21 mouse cellular contexts compared by ENCODE assay signal in the genomic region with DNA sequence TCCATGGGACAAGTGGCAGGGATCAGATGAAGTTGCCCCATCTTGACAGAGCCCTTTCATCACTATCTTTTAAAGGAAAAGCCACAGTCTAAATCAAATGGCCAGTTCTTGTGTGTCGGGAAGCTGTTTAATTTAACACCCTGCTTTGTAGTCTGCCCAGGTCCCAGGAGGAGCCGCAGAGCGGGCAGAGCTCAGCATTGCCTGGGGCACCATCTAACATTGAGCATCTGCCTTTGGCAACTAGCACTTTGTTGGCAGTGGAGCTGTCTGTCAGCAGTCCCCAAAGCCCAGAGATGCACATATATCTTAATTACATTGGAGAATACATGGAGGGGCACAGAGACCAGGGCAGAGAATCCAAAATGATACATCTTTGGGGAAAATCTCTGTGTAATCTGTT.
DNase-seq lines count a peak whose midpoint lies in the region; ATAC-seq lines count a peak whose summit lies in the region.
"Had no signal": no experiment of that assay in that cellular context is flagged by ENCODE, and none has a peak within 500 bp of the region (broad histone marks: within the 10 kb centered on the region; RNA-seq: fewer than 3 reads in every experiment).

No protein-coding gene starts in this region.

- no peak for ATAC-seq in heart, embryonic 12.5 days (ENCODE audit: insufficient number of reproducible peaks, low FRiP score)
- ATAC-seq in hindbrain, embryonic 13.5 days (ENCODE audit: low FRiP score): peak; percentile 43; the same call in 1 of the 2 replicates
- peak; percentile 79 for ATAC-seq in midbrain, embryonic 16.5 days
- no peak for ATAC-seq in cerebellum, adult (ENCODE audit: insufficient number of reproducible peaks, low FRiP score, low TSS enrichment)
- ATAC-seq: CD4-positive, CD25-positive, alpha-beta regulatory T cell, adult 4 months; Patski had no signal

- H3K4me2 ChIP-seq in heart, embryonic 12.5 days: no peak overlapping the region
- H3K4me2 ChIP-seq in hindbrain, embryonic 13.5 days: no peak overlapping the region
- no peak overlapping the region for H3K4me2 ChIP-seq in midbrain, embryonic 16.5 days (ENCODE audit: low read length)
- H3K4me2 ChIP-seq: heart, embryonic 13.5 days; limb, embryonic 13.5 days; liver, embryonic 13.5 days; lung, embryonic 14.5 days had no signal

- H3K4me3 ChIP-seq in heart, embryonic 10.5 days: no peak overlapping the region
- no peak overlapping the region for H3K4me3 ChIP-seq in heart, embryonic 12.5 days
- H3K4me3 ChIP-seq in hindbrain, embryonic 13.5 days: no peak overlapping the region
- H3K4me3 ChIP-seq in midbrain, embryonic 16.5 days (ENCODE audit: low read depth, low read length): no peak overlapping the region
- H3K4me3 ChIP-seq: heart, embryonic 13.5 days; limb, embryonic 13.5 days; liver, embryonic 13.5 days had no signal

- no peaks in the 10 kb centered on the region for H3K4me1 ChIP-seq in heart, embryonic 10.5 days
- no peaks in the 10 kb centered on the region for H3K4me1 ChIP-seq in heart, embryonic 12.5 days (replicated peaks)
- H3K4me1 ChIP-seq in hindbrain, embryonic 13.5 days (replicated peaks): peaks cover 25% of the 10 kb centered on the region
- peaks cover 11% of the 10 kb centered on the region for H3K4me1 ChIP-seq in midbrain, embryonic 16.5 days (ENCODE audit: control insufficient read depth, insufficient read depth, low read length)
- H3K4me1 ChIP-seq: heart, embryonic 13.5 days; limb, embryonic 13.5 days; liver, embryonic 13.5 days had no signal

- H3K36me3 ChIP-seq in heart, embryonic 10.5 days: no peaks in the 10 kb centered on the region
- H3K36me3 ChIP-seq in heart, embryonic 12.5 days: no peaks in the 10 kb centered on the region
- H3K36me3 ChIP-seq in hindbrain, embryonic 13.5 days: no peaks in the 10 kb centered on the region
- H3K36me3 ChIP-seq in midbrain, embryonic 16.5 days (ENCODE audit: control insufficient read depth, insufficient read depth, low read length): no peaks in the 10 kb centered on the region
- H3K36me3 ChIP-seq: heart, embryonic 13.5 days; limb, embryonic 13.5 days; liver, embryonic 13.5 days had no signal

- 54% methylated on average over 3 of the region's 3 CpGs for WGBS in heart, embryonic 10.5 days
- WGBS in heart, embryonic 12.5 days: 62% methylated on average over 3 of the region's 3 CpGs
- 33% methylated on average over 3 of the region's 3 CpGs for WGBS in hindbrain, embryonic 13.5 days
- WGBS in midbrain, embryonic 16.5 days: 23% methylated on average over 3 of the region's 3 CpGs

- H3K27ac ChIP-seq in heart, embryonic 10.5 days: no peak overlapping the region
- H3K27ac ChIP-seq in heart, embryonic 12.5 days (ENCODE audit: poor library complexity, severe bottlenecking): no peak overlapping the region
- peak overlapping the region; percentile 66 for H3K27ac ChIP-seq in hindbrain, embryonic 13.5 days
- H3K27ac ChIP-seq in midbrain, embryonic 16.5 days (ENCODE audit: low read length): 0 out of 2 replicates have a peak overlapping the region, but pooled peaks have one; percentile 29
- H3K27ac ChIP-seq: heart, embryonic 13.5 days; limb, embryonic 13.5 days; liver, embryonic 13.5 days had no signal

- peak; percentile 23 to 67 for DNase-seq in cerebellum, postnatal 10 days
- DNase-seq in cerebellum, postnatal 25 days: no peak
- peak; percentile 42 for DNase-seq in heart, embryonic 10.5 days (ENCODE audit: low spot score)
- DNase-seq in layer of hippocampus, adult 11-12 months (ENCODE audit: low spot score): no peak
- DNase-seq: adrenal gland, adult 8-10 months; cerebellum, adult 9-11 months; kidney, adult 9 months; kidney, postnatal 25 days; layer of hippocampus, adult 9-11 months; liver, embryonic 13.5 days; lung, embryonic 14.5 days; lung, postnatal 4 days; thymus, postnatal 25 days had no signal

- H3K9ac ChIP-seq in heart, embryonic 12.5 days: no peak overlapping the region
- no peak overlapping the region for H3K9ac ChIP-seq in hindbrain, embryonic 13.5 days
- no peak overlapping the region for H3K9ac ChIP-seq in midbrain, embryonic 16.5 days (ENCODE audit: low read depth, low read length)
- H3K9ac ChIP-seq: heart, embryonic 13.5 days; limb, embryonic 13.5 days; liver, embryonic 13.5 days; lung, embryonic 14.5 days had no signal

- no peaks in the 10 kb centered on the region for H3K27me3 ChIP-seq in heart, embryonic 10.5 days (ENCODE audit: insufficient read depth, poor library complexity, severe bottlenecking)
- no peaks in the 10 kb centered on the region for H3K27me3 ChIP-seq in heart, embryonic 12.5 days (replicated peaks)
- no peaks in the 10 kb centered on the region for H3K27me3 ChIP-seq in hindbrain, embryonic 13.5 days
- no peaks in the 10 kb centered on the region for H3K27me3 ChIP-seq in midbrain, embryonic 16.5 days (ENCODE audit: control insufficient read depth, insufficient read depth, low read depth, low read length)
- H3K27me3 ChIP-seq: heart, embryonic 13.5 days; limb, embryonic 13.5 days; liver, embryonic 13.5 days; Patski had no signal

- H3K9me3 ChIP-seq in heart, embryonic 10.5 days: no peaks in the 10 kb centered on the region
- H3K9me3 ChIP-seq in heart, embryonic 12.5 days (replicated peaks): no peaks in the 10 kb centered on the region
- H3K9me3 ChIP-seq in hindbrain, embryonic 13.5 days: no peaks in the 10 kb centered on the region
- H3K9me3 ChIP-seq in midbrain, embryonic 16.5 days (replicated peaks; ENCODE audit: control insufficient read depth, low read length, poor library complexity, severe bottlenecking): no peaks in the 10 kb centered on the region
- H3K9me3 ChIP-seq: heart, embryonic 13.5 days; limb, embryonic 13.5 days; liver, embryonic 13.5 days had no signal

Comparison
In these comparisons a context has a peak if more than half of its experiments do, and no peak if none do; other contexts are left out.
1. DNase-seq: peak in cerebellum, postnatal 10 days (2 of 2) and heart, embryonic 10.5 days (single experiment); none in cerebellum, postnatal 25 days (0 of 2) and layer of hippocampus, adult 11-12 months (single experiment).
2. H3K27ac ChIP-seq: peak in hindbrain, embryonic 13.5 days (single experiment) and midbrain, embryonic 16.5 days (single experiment); none in heart, embryonic 10.5 days (single experiment) and heart, embryonic 12.5 days (single experiment).
3. ATAC-seq: peak in hindbrain, embryonic 13.5 days (single experiment) and midbrain, embryonic 16.5 days (single experiment); none in heart, embryonic 12.5 days (single experiment) and cerebellum, adult (single experiment).